Mouse (Mus musculus): ENCODE results near the gene Maats1.

Gene Maats1

DNA sequence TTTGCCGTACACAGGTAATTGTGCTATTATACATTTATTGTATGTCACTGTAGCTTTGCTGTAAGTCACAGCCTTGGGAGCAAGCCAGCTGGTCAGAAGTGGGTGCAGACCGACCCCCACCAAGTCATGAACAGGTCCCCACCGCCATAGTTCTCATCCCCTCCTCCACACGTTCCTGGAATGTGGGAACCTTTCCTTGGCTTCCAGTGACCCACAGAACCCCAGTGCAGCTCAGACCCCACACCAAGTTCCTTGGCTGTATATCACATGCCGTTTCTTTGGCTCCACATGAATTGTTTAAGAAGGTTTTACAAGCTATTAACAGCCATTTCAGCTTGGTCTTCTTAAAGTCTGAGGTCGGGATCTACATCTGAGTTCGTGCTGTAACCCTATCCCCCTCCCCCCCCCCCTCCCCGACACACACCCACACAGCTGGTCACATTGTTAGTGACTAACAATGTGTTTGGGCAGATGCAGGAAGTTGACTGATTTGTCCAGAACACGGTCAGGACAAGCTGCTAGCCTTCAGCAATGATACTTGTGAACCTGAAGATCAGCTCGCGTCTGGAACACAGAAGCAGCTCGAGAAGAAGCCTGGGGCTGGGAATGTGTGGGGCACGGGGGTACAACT, 93.5 kb downstream of the Maats1 start:
- ATAC-seq (ENCODE audit: insufficient number of reproducible peaks, low FRiP score, low TSS enrichment), result no peak
